Mouse (Mus musculus) heart, embryonic 11.5 days (tissue): ENCODE measurements around the gene Bod1l. TPM values are rescaled to one million over a fixed set of nuclear protein-coding genes. Genes with fewer than 3 reads are reported as not detected.

Experiments
- ATAC-seq: fragments of 200-750 bp; cut with Nextera tagmentation; replicated peaks from 2 replicates; pipeline ENCODE4 v1.8.0; 2017; ENCODE audit warnings: moderate library complexity; ENCODE audit not compliant: insufficient number of reproducible peaks, low FRiP score, low TSS enrichment
- H3K27ac ChIP-seq: fragments of 300-500 bp; sonication (generic); 2 replicates; pipeline ENCODE4 v1.5.1; 2014; ENCODE audit warnings: mild to moderate bottlenecking, low read depth, low read length
- H3K27me3 ChIP-seq: fragments of 300-500 bp; sonication (generic); 2 replicates; pipeline ENCODE4 v1.6.1; 2014; ENCODE audit warnings: mild to moderate bottlenecking, low read length, mixed read lengths; ENCODE audit not compliant: control insufficient read depth, insufficient read depth
- H3K36me3 ChIP-seq: fragments of 300-500 bp; sonication (generic); 2 replicates; pipeline ENCODE4 v1.6.1; 2014; ENCODE audit warnings: mild to moderate bottlenecking, low read length, moderate library complexity, mixed read lengths; ENCODE audit not compliant: control insufficient read depth, insufficient read depth
- H3K4me1 ChIP-seq: fragments of 300-500 bp; sonication (generic); 2 replicates; pipeline ENCODE4 v1.6.1; 2014; ENCODE audit warnings: low read length; ENCODE audit not compliant: control insufficient read depth, insufficient read depth
- H3K4me2 ChIP-seq: fragments of 300-500 bp; sonication (generic); 2 replicates; pipeline ENCODE4 v1.6.1; 2014; ENCODE audit warnings: mild to moderate bottlenecking, moderate library complexity
- H3K4me3 ChIP-seq: fragments of 300-500 bp; sonication (generic); 2 replicates; pipeline ENCODE4 v1.5.1; 2014; ENCODE audit warnings: low read depth, low read length
- H3K9ac ChIP-seq: fragments of 300-500 bp; sonication (generic); 2 replicates; pipeline ENCODE4 v1.6.1; 2014; ENCODE audit warnings: mild to moderate bottlenecking, low read depth, low read length, moderate library complexity
- H3K9me3 ChIP-seq: fragments of 300-500 bp; sonication (generic); replicated peaks from 2 replicates; pipeline ENCODE4 v1.6.1; 2016; ENCODE audit warnings: low read length; ENCODE audit not compliant: control insufficient read depth
- WGBS: fragments of 180-500 bp; shearing (Covaris S2); extraction: QIAGEN DNeasy Blood & Tissue Kit; methylation state at CpG from one replicate; pipeline ENCODE4 v1.1.7; 2014; ENCODE audit not compliant: insufficient replicate concordance; 5-methylcytosine and 5-hydroxymethylcytosine counted together
- polyA plus RNA-seq: library from polyadenylated mRNA; unstranded; fragments of >200 nt; fragmentation: Nextera tagmentation; extraction: Ambion mirVana; gene quantifications from 2 replicates; pipeline ENCODE4 v1.2.1, GENCODE M21; 2014

Bod1l gene
- polyA plus RNA-seq, 1 experiment from 2014 or later, result 17.3 TPM

- H3K36me3 ChIP-seq, result no peaks in the 10 kb centered on the region
- H3K27me3 ChIP-seq, result peaks cover 93% of the 10 kb centered on the region
- ATAC-seq, result no peak
- no peak overlapping the region for H3K27ac ChIP-seq
- H3K9ac ChIP-seq, result no peak overlapping the region
- no peak overlapping the region for H3K4me3 ChIP-seq
- 7% methylated on average over 19 of the region's 19 CpGs for WGBS
- no peak overlapping the region for H3K4me2 ChIP-seq
- peaks cover 4% of the 10 kb centered on the region for H3K4me1 ChIP-seq
- no peaks in the 10 kb centered on the region for H3K9me3 ChIP-seq
These were observed 85.2 kb downstream of the Bod1l start for GRCm38 (mm10) chr5:41758671-41759639.

GRCm38 (mm10) chr5:41757338-41757737 lies 86.8 kb downstream of the Bod1l start:
- Histone ChIP-seq H3K4me2 (no peak overlapping the region), H3K9me3 (no peaks in the 10 kb centered on the region), H3K27me3 (peaks cover 93% of the 10 kb centered on the region), H3K36me3 (no peaks in the 10 kb centered on the region), H3K4me3 (no peak overlapping the region), H3K27ac (no peak overlapping the region), H3K9ac (no peak overlapping the region), H3K4me1 (no peaks in the 10 kb centered on the region; the same call in 1 of the 2 replicates)
- no peak for ATAC-seq
- 7% methylated on average over 5 of the region's 5 CpGs for whole genome bisulfite sequencing

GRCm38 (mm10) chr5:41756396-41756795 lies 87.7 kb downstream of the Bod1l start:
- no peak for ATAC-seq
- 7% methylated on average over 4 of the region's 4 CpGs for WGBS

GRCm38 (mm10) chr5:41755373-41755960 lies 88.6 kb downstream of the Bod1l start:
- Histone ChIP-seq H3K9ac (no peak overlapping the region), H3K9me3 (no peaks in the 10 kb centered on the region), H3K27ac (no peak overlapping the region), H3K36me3 (no peaks in the 10 kb centered on the region), H3K4me3 (no peak overlapping the region), H3K27me3 (peaks cover 94% of the 10 kb centered on the region), H3K4me2 (no peak overlapping the region), H3K4me1 (no peaks in the 10 kb centered on the region)
- WGBS, result under 1% methylated on average over 23 of the region's 23 CpGs
- no peak for ATAC-seq

More at GRCm38 (mm10) chr5:41756396-41756795, 87.7 kb downstream of the Bod1l start:
- H3K27me3 ChIP-seq, result peaks cover 93% of the 10 kb centered on the region
- no peak overlapping the region for H3K27ac ChIP-seq
- no peaks in the 10 kb centered on the region; the same call in 1 of the 2 replicates for H3K4me1 ChIP-seq
- no peak overlapping the region for H3K9ac ChIP-seq
- H3K4me3 ChIP-seq, result no peak overlapping the region
- no peaks in the 10 kb centered on the region for H3K36me3 ChIP-seq
- no peaks in the 10 kb centered on the region for H3K9me3 ChIP-seq
- no peak overlapping the region for H3K4me2 ChIP-seq

GRCm38 (mm10) chr5:41754836-41755235 lies 89.3 kb downstream of the Bod1l start:
- H3K27me3 ChIP-seq, result peaks cover 93% of the 10 kb centered on the region
- WGBS, result under 1% methylated on average over 16 of the region's 16 CpGs
- no peaks in the 10 kb centered on the region for H3K36me3 ChIP-seq
- no peaks in the 10 kb centered on the region for H3K9me3 ChIP-seq
- H3K4me1 ChIP-seq, result no peaks in the 10 kb centered on the region
- no peak for ATAC-seq
- H3K4me2 ChIP-seq, result peak overlapping the region; percentile 51
- H3K27ac ChIP-seq, result no peak overlapping the region
- H3K4me3 ChIP-seq, result 0 out of 2 replicates have a peak overlapping the region, but pooled peaks have one; percentile 6
- H3K9ac ChIP-seq, result no peak overlapping the region

- H3K27me3 ChIP-seq, result peaks cover 94% of the 10 kb centered on the region
- no peaks in the 10 kb centered on the region for H3K4me1 ChIP-seq
- H3K36me3 ChIP-seq, result no peaks in the 10 kb centered on the region
- H3K4me3 ChIP-seq, result 0 out of 2 replicates have a peak overlapping the region, but pooled peaks have one; percentile 6
- under 1% methylated on average over 17 of the region's 17 CpGs for WGBS
- no peak overlapping the region for H3K9ac ChIP-seq
- no peak overlapping the region for H3K27ac ChIP-seq
- no peak for ATAC-seq
- H3K4me2 ChIP-seq, result peak overlapping the region; percentile 51
- H3K9me3 ChIP-seq, result no peaks in the 10 kb centered on the region
These were observed 89.8 kb downstream of the Bod1l start for GRCm38 (mm10) chr5:41754226-41754775.

GRCm38 (mm10) chr5:41752721-41753120 lies 91.4 kb downstream of the Bod1l start:
- Histone ChIP-seq H3K27me3 (peaks cover 96% of the 10 kb centered on the region), H3K27ac (no peak overlapping the region), H3K9ac (no peak overlapping the region), H3K4me3 (no peak overlapping the region), H3K4me1 (no peaks in the 10 kb centered on the region), H3K36me3 (no peaks in the 10 kb centered on the region), H3K9me3 (no peaks in the 10 kb centered on the region), H3K4me2 (no peak overlapping the region)
- 39% methylated on average over 4 of the region's 4 CpGs for WGBS
- no peak for ATAC-seq

- no peak overlapping the region for H3K4me2 ChIP-seq
- no peaks in the 10 kb centered on the region for H3K36me3 ChIP-seq
- H3K9me3 ChIP-seq, result no peaks in the 10 kb centered on the region
- no peak overlapping the region for H3K4me3 ChIP-seq
- H3K4me1 ChIP-seq, result no peaks in the 10 kb centered on the region
- H3K9ac ChIP-seq, result no peak overlapping the region
- no peak overlapping the region for H3K27ac ChIP-seq
- no peak for ATAC-seq
- peaks cover 58% of the 10 kb centered on the region for H3K27me3 ChIP-seq
- WGBS, result 4% methylated on average over 13 of the region's 15 CpGs
These were observed 99.0 kb downstream of the Bod1l start for GRCm38 (mm10) chr5:41744898-41745780.
